Mouse (Mus musculus) spleen, adult 2 months (tissue): ENCODE results near the gene Ncoa1.

Source experiments
- CTCF ChIP-seq: fragments of 200-500 bp; IDR thresholded peaks from 2 replicates; pipeline ENCODE4 v1.5.1; 2011; ENCODE audit warnings: mild to moderate bottlenecking, inconsistent platforms; ENCODE audit not compliant: insufficient read depth, insufficient read length, insufficient replicate concordance; ENCODE audit errors: extremely low read depth
- POLR2A ChIP-seq: fragments of 200-500 bp; IDR thresholded peaks from 2 replicates; pipeline ENCODE4 v1.6.1; 2011; ENCODE audit warnings: low read depth, low read length, inconsistent platforms

DNA sequence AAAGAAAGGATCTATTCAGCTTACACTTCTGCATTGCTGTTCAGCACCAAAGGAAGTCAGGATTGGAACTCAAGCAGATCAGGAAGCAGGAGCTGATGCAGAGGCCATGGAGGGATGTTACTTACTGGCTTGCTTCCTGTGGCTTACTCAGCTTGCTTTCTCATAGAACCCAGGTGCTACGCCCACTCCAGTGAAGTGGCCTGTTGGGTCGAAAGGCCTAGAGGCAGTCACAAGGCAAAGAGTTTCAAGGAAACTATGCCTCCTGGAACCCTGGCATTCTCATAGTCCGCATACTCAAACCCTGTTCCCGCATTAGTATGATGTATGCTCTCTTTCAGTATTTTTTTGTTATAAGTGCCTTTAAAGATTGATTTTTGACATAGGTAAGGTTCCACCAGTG is 118.9 kb downstream of the Ncoa1 start:
- TF ChIP-seq CTCF = no peak
- TF ChIP-seq POLR2A = no peak
